Mouse (Mus musculus) MEL (cell line): ENCODE data around the gene Prdx3. TPM values are rescaled to one million over a fixed set of nuclear protein-coding genes. Genes with fewer than 3 reads are reported as not detected.

Experiments
- DNase-seq: peaks from one replicate; pipeline ENCODE4 v3.0.0; 2011; ENCODE audit warnings: low read depth, low spot score
- H3K27ac ChIP-seq: 2 replicates; pipeline ENCODE4 v1.5.1; 2012; ENCODE audit warnings: low read depth, mild to moderate bottlenecking, control low read depth, low read length, moderate library complexity; ENCODE audit not compliant: control insufficient read depth
- H3K27me3 ChIP-seq, 2 experiments: fragments of 150-350 bp in 1 of 2; sonication (generic) in 1 of 2; 2 replicates each; pipeline ENCODE4 v1.6.1; 2012; ENCODE audit warnings: low read length in 2 of 2, mild to moderate bottlenecking in 2 of 2, improper control_type of control experiment in 1 of 2, moderate library complexity in 1 of 2; ENCODE audit not compliant: insufficient read depth in 2 of 2, control insufficient read depth in 1 of 2
- H3K36me3 ChIP-seq, 2 experiments: 2 replicates each; pipeline ENCODE4 v1.6.1; 2012 to 2014; ENCODE audit warnings: low read length in 2 of 2, improper control_type of control experiment in 1 of 2, inconsistent platforms in 1 of 2, mild to moderate bottlenecking in 1 of 2; ENCODE audit not compliant: insufficient read depth in 2 of 2, control insufficient read depth in 1 of 2
- H3K4me1 ChIP-seq, 2 experiments: fragments of 150-350 bp in 1 of 2; sonication (generic) in 1 of 2; 2 replicates each; pipeline ENCODE4 v1.6.1; 2012; ENCODE audit warnings: low read length in 2 of 2, improper control_type of control experiment in 1 of 2, mild to moderate bottlenecking in 1 of 2; ENCODE audit not compliant: insufficient read depth in 2 of 2, control insufficient read depth in 1 of 2
- H3K4me3 ChIP-seq, 2 experiments: fragments of 150-350 bp in 1 of 2; sonication (generic) in 1 of 2; 2 replicates each; pipeline ENCODE4 v1.5.1; 2012; ENCODE audit warnings: low read depth in 2 of 2, low read length in 2 of 2, mild to moderate bottlenecking in 2 of 2, moderate library complexity in 2 of 2, control low read depth in 1 of 2, improper control_type of control experiment in 1 of 2; ENCODE audit not compliant: control insufficient read depth in 1 of 2, insufficient read depth in 1 of 2
- H3K79me2 ChIP-seq: 2 replicates; pipeline ENCODE4 v1.6.1; 2012; ENCODE audit warnings: mild to moderate bottlenecking, low read length, moderate library complexity; ENCODE audit not compliant: control insufficient read depth, poor library complexity, insufficient read depth
- H3K9ac ChIP-seq: 2 replicates; pipeline ENCODE4 v1.6.1; 2012; ENCODE audit warnings: low read depth, mild to moderate bottlenecking, control low read depth, low read length, moderate library complexity; ENCODE audit not compliant: control insufficient read depth, poor library complexity, severe bottlenecking
- H3K9me3 ChIP-seq: fragments of 150-350 bp; sonication (generic); replicated peaks from 2 replicates; pipeline ENCODE4 v1.6.1; 2012; ENCODE audit warnings: mild to moderate bottlenecking, low read length, improper control_type of control experiment, moderate library complexity; ENCODE audit not compliant: insufficient read depth
- BHLHE40 ChIP-seq: IDR thresholded peaks from 2 replicates; pipeline ENCODE4 v1.6.1; 2012; ENCODE audit warnings: low read depth, mild to moderate bottlenecking, inconsistent platforms, low read length, improper control_type of control experiment, borderline replicate concordance
- CHD1 ChIP-seq: IDR thresholded peaks from 2 replicates; pipeline ENCODE4 v1.6.1; 2012; ENCODE audit warnings: low read depth, mild to moderate bottlenecking, inconsistent platforms, low read length, improper control_type of control experiment
- CTCF ChIP-seq, 3 experiments: IDR thresholded peaks in 2 of 3; conservative IDR thresholded peaks in 1 of 3; 2 replicates each; pipeline ENCODE4 v1.5.1; 2011 to 2012; ENCODE audit warnings: low read length in 3 of 3, low read depth in 2 of 3, mild to moderate bottlenecking in 2 of 3, improper control_type of control experiment in 1 of 3, inconsistent platforms in 1 of 3, mixed read lengths in 1 of 3, moderate library complexity in 1 of 3; ENCODE audit not compliant: control insufficient read depth in 1 of 3, insufficient read depth in 1 of 3, poor library complexity in 1 of 3, severe bottlenecking in 1 of 3
- E2F4 ChIP-seq: IDR thresholded peaks from 2 replicates; pipeline ENCODE4 v1.6.1; 2011; ENCODE audit warnings: low read depth, low read length, improper control_type of control experiment, borderline replicate concordance
- ELF1 ChIP-seq: IDR thresholded peaks from 2 replicates; pipeline ENCODE4 v1.6.1; 2014; ENCODE audit warnings: low read depth, mild to moderate bottlenecking, inconsistent platforms, low read length, improper control_type of control experiment, moderate library complexity
- ETS1 ChIP-seq: IDR thresholded peaks from 2 replicates; pipeline ENCODE4 v1.6.1; 2012; ENCODE audit warnings: low read depth, mild to moderate bottlenecking, inconsistent platforms, low read length, improper control_type of control experiment, moderate library complexity
- GABPA ChIP-seq: IDR thresholded peaks from 2 replicates; pipeline ENCODE4 v1.6.1; 2012; ENCODE audit warnings: low read depth, mild to moderate bottlenecking, inconsistent platforms, low read length, improper control_type of control experiment, moderate library complexity
- GATA1 ChIP-seq: IDR thresholded peaks from 2 replicates; pipeline ENCODE4 v1.6.1; 2011; ENCODE audit warnings: low read depth, low read length, improper control_type of control experiment
- HCFC1 ChIP-seq: IDR thresholded peaks from 2 replicates; pipeline ENCODE4 v1.6.1; 2012; ENCODE audit warnings: low read depth, mild to moderate bottlenecking, inconsistent platforms, low read length, improper control_type of control experiment, moderate library complexity
- JUND ChIP-seq: IDR thresholded peaks from 2 replicates; pipeline ENCODE4 v1.6.1; 2011; ENCODE audit warnings: low read depth, mild to moderate bottlenecking, improper control_type of control experiment, low read length
- KAT2A ChIP-seq: conservative IDR thresholded peaks from 2 replicates; pipeline ENCODE4 v1.6.1; 2012; ENCODE audit warnings: low read depth, low read length, improper control_type of control experiment, inconsistent platforms
- MAFK ChIP-seq: IDR thresholded peaks from 2 replicates; pipeline ENCODE4 v1.6.1; 2011; ENCODE audit warnings: low read depth, mild to moderate bottlenecking, low read length, improper control_type of control experiment, borderline replicate concordance
- MAX ChIP-seq: IDR thresholded peaks from 2 replicates; pipeline ENCODE4 v1.6.1; 2011; ENCODE audit warnings: low read length, improper control_type of control experiment
- MAZ ChIP-seq: IDR thresholded peaks from 2 replicates; pipeline ENCODE4 v1.6.1; 2012; ENCODE audit warnings: low read depth, mild to moderate bottlenecking, inconsistent platforms, low read length, improper control_type of control experiment
- MEF2A ChIP-seq: IDR thresholded peaks from 2 replicates; pipeline ENCODE4 v1.6.1; 2014; ENCODE audit warnings: low read depth, mild to moderate bottlenecking, inconsistent platforms, low read length, improper control_type of control experiment; ENCODE audit not compliant: poor library complexity, insufficient replicate concordance, severe bottlenecking; ENCODE audit errors: extremely low read depth
- MXI1 ChIP-seq: IDR thresholded peaks from 2 replicates; pipeline ENCODE4 v1.6.1; 2011; ENCODE audit warnings: mild to moderate bottlenecking, low read depth, low read length, improper control_type of control experiment
- MYB ChIP-seq: IDR thresholded peaks from 2 replicates; pipeline ENCODE4 v1.6.1; 2011; ENCODE audit warnings: mild to moderate bottlenecking, low read depth, low read length, improper control_type of control experiment
- MYC ChIP-seq: IDR thresholded peaks from 2 replicates; pipeline ENCODE4 v1.6.1; 2011; ENCODE audit warnings: low read depth, mild to moderate bottlenecking, low read length, improper control_type of control experiment, moderate library complexity
- NELFE ChIP-seq: IDR thresholded peaks from 2 replicates; pipeline ENCODE4 v1.6.1; 2011; ENCODE audit warnings: low read depth, low read length, improper control_type of control experiment
- NRF1 ChIP-seq: IDR thresholded peaks from 2 replicates; pipeline ENCODE4 v1.6.1; 2014; ENCODE audit warnings: low read depth, mild to moderate bottlenecking, inconsistent platforms, low read length, improper control_type of control experiment, moderate library complexity; ENCODE audit not compliant: poor library complexity, insufficient read depth, severe bottlenecking
- POLR2A ChIP-seq, 2 experiments: IDR thresholded peaks; 2 replicates each; pipeline ENCODE4 v1.6.1; 2011 to 2012; ENCODE audit warnings: low read length in 2 of 2, mild to moderate bottlenecking in 2 of 2, control low read depth in 1 of 2, improper control_type of control experiment in 1 of 2, low read depth in 1 of 2, moderate library complexity in 1 of 2; ENCODE audit not compliant: control insufficient read depth in 1 of 2, insufficient read depth in 1 of 2, poor library complexity in 1 of 2
- POLR2AphosphoS2 ChIP-seq: IDR thresholded peaks from 2 replicates; pipeline ENCODE4 v1.6.1; 2011; ENCODE audit warnings: low read length, improper control_type of control experiment
- POLR2AphosphoS5 ChIP-seq: IDR thresholded peaks from 2 replicates; pipeline ENCODE4 v1.6.1; 2012; ENCODE audit warnings: low read depth, borderline replicate concordance, mild to moderate bottlenecking, inconsistent platforms, low read length, moderate library complexity, mixed read lengths
- RAD21 ChIP-seq: IDR thresholded peaks from 2 replicates; pipeline ENCODE4 v1.6.1; 2011; ENCODE audit warnings: mild to moderate bottlenecking, low read depth, low read length, improper control_type of control experiment
- RCOR1 ChIP-seq: IDR thresholded peaks from 2 replicates; pipeline ENCODE4 v1.6.1; 2012; ENCODE audit warnings: low read depth, mild to moderate bottlenecking, inconsistent platforms, low read length, improper control_type of control experiment
- SIN3A ChIP-seq: IDR thresholded peaks from 2 replicates; pipeline ENCODE4 v1.6.1; 2012; ENCODE audit warnings: low read length, improper control_type of control experiment, inconsistent platforms
- SMC3 ChIP-seq: IDR thresholded peaks from 2 replicates; pipeline ENCODE4 v1.6.1; 2011; ENCODE audit warnings: low read depth, low read length, improper control_type of control experiment
- TAL1 ChIP-seq: IDR thresholded peaks from 2 replicates; pipeline ENCODE4 v1.6.1; 2012; ENCODE audit warnings: mild to moderate bottlenecking, inconsistent platforms, low read length, moderate library complexity, mixed read lengths
- TBP ChIP-seq: IDR thresholded peaks from 2 replicates; pipeline ENCODE4 v1.8.0; 2011; ENCODE audit warnings: low read depth, low read length, improper control_type of control experiment
- TCF12 ChIP-seq: IDR thresholded peaks from 2 replicates; pipeline ENCODE4 v1.6.1; 2014; ENCODE audit warnings: low read depth, mild to moderate bottlenecking, inconsistent platforms, low read length, improper control_type of control experiment, moderate library complexity
- UBTF ChIP-seq: IDR thresholded peaks from 2 replicates; pipeline ENCODE4 v1.6.1; 2012; ENCODE audit warnings: low read depth, mild to moderate bottlenecking, inconsistent platforms, low read length, improper control_type of control experiment, moderate library complexity, borderline replicate concordance; ENCODE audit not compliant: insufficient read depth
- USF1 ChIP-seq: IDR thresholded peaks from 2 replicates; pipeline ENCODE4 v1.6.1; 2014; ENCODE audit warnings: low read depth, mild to moderate bottlenecking, inconsistent platforms, low read length, improper control_type of control experiment, moderate library complexity
- USF2 ChIP-seq, 2 experiments: IDR thresholded peaks; 2 replicates each; pipeline ENCODE4 v1.6.1; 2011 to 2012; ENCODE audit warnings: improper control_type of control experiment in 2 of 2, low read length in 2 of 2, borderline replicate concordance in 1 of 2, inconsistent platforms in 1 of 2, low read depth in 1 of 2, mild to moderate bottlenecking in 1 of 2; ENCODE audit not compliant: insufficient read depth in 1 of 2
- ZC3H11A ChIP-seq: IDR thresholded peaks from 2 replicates; pipeline ENCODE4 v1.6.1; 2012; ENCODE audit warnings: low read depth, mild to moderate bottlenecking, inconsistent platforms, low read length, improper control_type of control experiment
- ZKSCAN1 ChIP-seq: IDR thresholded peaks from 2 replicates; pipeline ENCODE4 v1.6.1; 2012; ENCODE audit warnings: low read depth, mild to moderate bottlenecking, inconsistent platforms, low read length, improper control_type of control experiment, moderate library complexity
- ZMIZ1 ChIP-seq: IDR thresholded peaks from 2 replicates; pipeline ENCODE4 v1.6.1; 2012; ENCODE audit warnings: low read depth, mild to moderate bottlenecking, inconsistent platforms, low read length, improper control_type of control experiment, moderate library complexity
- ZNF384 ChIP-seq: IDR thresholded peaks from 2 replicates; pipeline ENCODE4 v1.6.1; 2012; ENCODE audit warnings: low read depth, mild to moderate bottlenecking, inconsistent platforms, low read length, improper control_type of control experiment
- polyA plus RNA-seq, 2 experiments: library from polyadenylated mRNA; stranded (reverse) in 1 of 2; unstranded in 1 of 2; fragments of >175 nt in 1 of 2; fragments of >200 nt in 1 of 2; gene quantifications; 2 replicates each; pipeline versions ENCODE4 v1.2.1 to v1.2.4; 2012; ENCODE audit warnings: low replicate concordance in 2 of 2, low read depth in 1 of 2; ENCODE audit not compliant: insufficient read length in 2 of 2, insufficient read depth in 1 of 2, missing spikeins in 1 of 2
- total RNA-seq: library from RNA; depleted of rRNA; stranded (reverse); fragments of 300-350 nt; gene quantifications from 2 replicates; pipeline ENCODE4 v1.2.3, GENCODE M21; 2012

The Prdx3 gene
- total and polyA plus RNA-seq, 3 experiments: 267 to 332 TPM; not detected in 1

- H3K9ac ChIP-seq: 0 out of 2 replicates have a peak overlapping the region, but pooled peaks have one; percentile 4
- H3K9me3 ChIP-seq: no peaks in the 10 kb centered on the region
- H3K27me3 ChIP-seq: no peaks in the 10 kb centered on the region
- peak; percentile 83 for DNase-seq
- peaks cover 0 to 33% of the 10 kb centered on the region in 2 experiments; a peak in 2 of 4 replicates for H3K36me3 ChIP-seq
- H3K4me3 ChIP-seq: 0 out of 4 replicates have a peak overlapping the region, but pooled peaks of 1 of the 2 experiments have one; percentile 0
- peak overlapping the region; percentile 84 for H3K27ac ChIP-seq
- peaks cover 2% of the 10 kb centered on the region; the same call in 1 of the 2 replicates for H3K79me2 ChIP-seq
- H3K4me1 ChIP-seq: peaks cover 18 to 24% of the 10 kb centered on the region in 2 experiments
- peak; percentile 46; the same call in 1 of the 2 replicates for TF ChIP-seq HCFC1
- peak; percentile 62 for TF ChIP-seq ZMIZ1
- 0 out of 2 replicates have a peak, but pooled peaks have one; percentile 33 for TF ChIP-seq ZNF384
- peak; percentile 50; the same call in 1 of the 2 replicates for TF ChIP-seq POLR2AphosphoS2
- TF ChIP-seq USF1: no peak
- no peak for TF ChIP-seq ZKSCAN1
- TF ChIP-seq MAFK: peak; percentile 75; the same call in 1 of the 2 replicates
- no peak for TF ChIP-seq USF2 (IDR thresholded peaks at IDR 0.05; ENCODE audit: borderline replicate concordance in 1 of 2, insufficient read depth in 1 of 2, low read depth in 1 of 2, low read length in 2 of 2)
- peak; percentile 71; the same call in 1 of the 2 replicates for TF ChIP-seq MAZ
- no peak; the same call in 1 of the 2 replicates for TF ChIP-seq MYB
- TF ChIP-seq JUND: peak; percentile 15; the same call in 1 of the 2 replicates
- no peak for TF ChIP-seq ELF1
- no peak for TF ChIP-seq GABPA
- peak; percentile 57 for TF ChIP-seq KAT2A
- TF ChIP-seq MXI1: no peak
- TF ChIP-seq TBP: no peak
- TF ChIP-seq SIN3A: peak; percentile 90
- TF ChIP-seq GATA1: peak; percentile 99
- no peak for TF ChIP-seq E2F4
- TF ChIP-seq NELFE: no peak
- TF ChIP-seq CTCF (IDR thresholded peaks at IDR 0.05 in 2 of 3, conservative IDR thresholded peaks at IDR 0.05 in 1 of 3; ENCODE audit: control insufficient read depth in 1 of 3, insufficient read depth in 1 of 3, low read depth in 2 of 3, low read length in 3 of 3, poor library complexity in 1 of 3, severe bottlenecking in 1 of 3): no peak
- peak; percentile 7; the same call in 1 of the 2 replicates for TF ChIP-seq NRF1
- TF ChIP-seq MYC: no peak
- peak; percentile 89 for TF ChIP-seq ETS1
- no peak for TF ChIP-seq MAX
- peak; percentile 95 for TF ChIP-seq RCOR1
- TF ChIP-seq MEF2A: peak; percentile 59; the same call in 1 of the 2 replicates
- no peak for TF ChIP-seq POLR2A (IDR thresholded peaks at IDR 0.05; ENCODE audit: control insufficient read depth in 1 of 2, insufficient read depth in 1 of 2, low read depth in 1 of 2, low read length in 2 of 2, poor library complexity in 1 of 2)
- peak; percentile 50; the same call in 1 of the 2 replicates for TF ChIP-seq BHLHE40
- TF ChIP-seq ZC3H11A: no peak
- TF ChIP-seq SMC3: no peak
- TF ChIP-seq POLR2AphosphoS5: no peak
- peak; percentile 95 for TF ChIP-seq TAL1
- TF ChIP-seq UBTF: no peak
- TF ChIP-seq TCF12: peak; percentile 99
- TF ChIP-seq RAD21: no peak
- no peak for TF ChIP-seq CHD1
Measured at GRCm38 (mm10) chr19:60887637-60888036, 13.3 kb upstream of the Prdx3 start.
